9 mouse cellular contexts compared by ENCODE assay signal in the genomic region with DNA sequence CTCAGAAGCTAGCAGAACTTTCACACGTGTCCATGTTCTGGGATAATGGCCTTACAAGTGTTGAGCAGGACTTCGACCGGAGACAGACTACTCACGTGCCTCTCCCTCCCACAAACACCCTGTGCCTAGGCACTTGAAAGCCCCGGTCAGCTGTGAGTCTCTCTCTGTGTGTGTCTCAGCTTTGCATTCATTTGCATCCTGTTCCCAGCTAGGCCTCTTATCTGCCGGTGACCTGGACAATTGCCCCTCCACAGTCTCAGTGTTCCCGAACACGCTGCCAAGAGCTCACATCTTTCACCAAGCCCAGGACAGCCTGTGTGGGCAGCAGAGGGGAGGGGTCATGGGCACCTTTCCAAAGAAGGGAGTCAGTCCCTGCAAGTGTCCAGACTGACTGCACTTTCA. TPM values are rescaled to one million over a fixed set of nuclear protein-coding genes. Genes with fewer than 3 reads are reported as not detected.
DNase-seq lines count a peak whose midpoint lies in the region; ATAC-seq and TF ChIP-seq lines count a peak whose summit lies in the region.
"Had no signal": no experiment of that assay in that cellular context is flagged by ENCODE, and none has a peak within 500 bp of the region (broad histone marks: within the 10 kb centered on the region; RNA-seq: fewer than 3 reads in every experiment).

No protein-coding gene starts in this region.

- peaks cover 89% of the 10 kb centered on the region for H3K27me3 ChIP-seq in CH12.LX (replicated peaks)
- peaks cover 64% of the 10 kb centered on the region for H3K27me3 ChIP-seq in heart, embryonic 13.5 days (replicated peaks)
- peaks cover 5% of the 10 kb centered on the region; the same call in 1 of the 2 replicates for H3K27me3 ChIP-seq in kidney, postnatal 0 days (ENCODE audit: insufficient read depth, low read length)
- peaks cover 37% of the 10 kb centered on the region for H3K27me3 ChIP-seq in midbrain, embryonic 14.5 days (ENCODE audit: control insufficient read depth, insufficient read depth, low read length)

- no peak for TF ChIP-seq RAD21 in CH12.LX (IDR thresholded peaks at IDR 0.05; ENCODE audit: low read depth, low read length)

- H3K9ac ChIP-seq in CH12.LX (ENCODE audit: insufficient read depth, low read depth), result no peak overlapping the region
- peak overlapping the region; percentile 88 for H3K9ac ChIP-seq in heart, embryonic 13.5 days
- H3K9ac ChIP-seq in kidney, postnatal 0 days (ENCODE audit: low read depth, low read length), result no peak overlapping the region
- no peak overlapping the region for H3K9ac ChIP-seq in midbrain, embryonic 14.5 days (replicated peaks; ENCODE audit: low read length)

- DNase-seq in CH12.LX (ENCODE audit: extremely low read depth) (no peak), adipocyte (ENCODE audit: low spot score) (peak; percentile 54)
- peak; percentile 37 for DNase-seq in kidney, postnatal 0 days (ENCODE audit: low spot score)
- DNase-seq in midbrain, embryonic 14.5 days, result peak; percentile 43
- no peak for DNase-seq in spleen, adult 18-20 months
- DNase-seq in spleen, postnatal 4 days (ENCODE audit: low spot score in 2 of 2), result no peak
- no peak for DNase-seq in right cerebral cortex, adult 2 months (ENCODE audit: low spot score in 2 of 2)

- H3K36me3 ChIP-seq in CH12.LX (replicated peaks in 1 of 2; ENCODE audit: control insufficient read depth in 1 of 2, insufficient read depth in 1 of 2, low read length in 1 of 2), result no peaks in the 10 kb centered on the region
- no peaks in the 10 kb centered on the region for H3K36me3 ChIP-seq in heart, embryonic 13.5 days
- H3K36me3 ChIP-seq in kidney, postnatal 0 days (ENCODE audit: insufficient read depth, low read length), result no peaks in the 10 kb centered on the region
- H3K36me3 ChIP-seq in midbrain, embryonic 14.5 days (ENCODE audit: control insufficient read depth, insufficient read depth, low read length), result no peaks in the 10 kb centered on the region

- TF ChIP-seq EP300 in CH12.LX (IDR thresholded peaks at IDR 0.05; ENCODE audit: low read length), result no peak

- 5% methylated on average over 8 of the region's 8 CpGs for WGBS in heart, embryonic 13.5 days
- WGBS in kidney, postnatal 0 days, result 6% methylated on average over 8 of the region's 8 CpGs
- under 1% methylated on average over 8 of the region's 8 CpGs for WGBS in midbrain, embryonic 14.5 days

- peak overlapping the region; percentile 14 for H3K4me2 ChIP-seq in CH12.LX (ENCODE audit: insufficient read depth, low read depth, poor library complexity, severe bottlenecking)
- peak overlapping the region; percentile 95 for H3K4me2 ChIP-seq in heart, embryonic 13.5 days
- peak overlapping the region; percentile 96 for H3K4me2 ChIP-seq in kidney, postnatal 0 days (ENCODE audit: low read length)
- H3K4me2 ChIP-seq in midbrain, embryonic 14.5 days (ENCODE audit: low read length), result no peak overlapping the region

- H3K79me2 ChIP-seq in CH12.LX (replicated peaks; ENCODE audit: control insufficient read depth, extremely low read depth, insufficient read depth, poor library complexity, severe bottlenecking), result no peaks in the 10 kb centered on the region

- H3K4me3 ChIP-seq in CH12.LX (replicated peaks in 1 of 3; ENCODE audit: low read depth in 2 of 3, low read length in 2 of 3, poor library complexity in 1 of 3), result no peak overlapping the region
- H3K4me3 ChIP-seq in heart, embryonic 13.5 days, result peak overlapping the region; percentile 75
- H3K4me3 ChIP-seq in kidney, postnatal 0 days (replicated peaks; ENCODE audit: low read depth, low read length), result no peak overlapping the region
- peak overlapping the region; percentile 44; the same call in 1 of the 2 replicates for H3K4me3 ChIP-seq in midbrain, embryonic 14.5 days (replicated peaks; ENCODE audit: low read depth, low read length)

- dilution Hi-C loops in CH12.LX (cut with MboI; ENCODE audit: extremely low pct_ligation_motif_present, extremely low pct_unique_long_range_greater_than_20kb, low sequenced_read_pairs), result no loop called here

- peaks cover 21 to 35% of the 10 kb centered on the region in 2 experiments for H3K4me1 ChIP-seq in CH12.LX (ENCODE audit: control insufficient read depth in 1 of 2, insufficient read depth in 2 of 2)
- peaks cover 50% of the 10 kb centered on the region for H3K4me1 ChIP-seq in heart, embryonic 13.5 days
- H3K4me1 ChIP-seq in kidney, postnatal 0 days (replicated peaks; ENCODE audit: insufficient read depth, low read length), result peaks cover 21% of the 10 kb centered on the region; the same call in 1 of the 2 replicates
- peaks cover 11% of the 10 kb centered on the region; the same call in 1 of the 2 replicates for H3K4me1 ChIP-seq in midbrain, embryonic 14.5 days (ENCODE audit: control insufficient read depth, insufficient read depth, low read length)

- H3K27ac ChIP-seq in CH12.LX (ENCODE audit: insufficient read depth, low read depth), result no peak overlapping the region
- H3K27ac ChIP-seq in heart, embryonic 13.5 days (replicated peaks), result peak overlapping the region; percentile 84
- H3K27ac ChIP-seq in kidney, postnatal 0 days, result peak overlapping the region; percentile 89
- no peak overlapping the region for H3K27ac ChIP-seq in midbrain, embryonic 14.5 days (replicated peaks; ENCODE audit: low read depth, low read length)

- in situ Hi-C loops in CH12.LX (cut with MboI; ENCODE audit: low pct_ligation_motif_present, low pct_unique_long_range_greater_than_20kb, low sequenced_read_pairs), result no loop called here

- H3K9me3 ChIP-seq in CH12.LX (replicated peaks; ENCODE audit: low read length), result peaks cover 4% of the 10 kb centered on the region
- H3K9me3 ChIP-seq in heart, embryonic 13.5 days, result no peaks in the 10 kb centered on the region
- H3K9me3 ChIP-seq in kidney, postnatal 0 days (replicated peaks; ENCODE audit: low read length), result no peaks in the 10 kb centered on the region
- no peaks in the 10 kb centered on the region for H3K9me3 ChIP-seq in midbrain, embryonic 14.5 days (ENCODE audit: control insufficient read depth, low read length)

- no peak for ATAC-seq in heart, embryonic 13.5 days (ENCODE audit: extremely low read depth, insufficient number of reproducible peaks, low FRiP score, low TSS enrichment)
- peak; percentile 18 for ATAC-seq in kidney, postnatal 0 days (replicated peaks; ENCODE audit: low FRiP score, low read depth)
- no peak for ATAC-seq in midbrain, embryonic 14.5 days (ENCODE audit: low FRiP score, low TSS enrichment)

- no peak for TF ChIP-seq CTCF in CH12.LX (conservative IDR thresholded peaks at IDR 0.05 in 1 of 2, IDR thresholded peaks at IDR 0.05 in 1 of 2; ENCODE audit: low read depth in 2 of 2, low read length in 2 of 2)
- TF ChIP-seq CTCF in kidney, postnatal 0 days (IDR thresholded peaks at IDR 0.05; ENCODE audit: low read depth), result no peak

- no peak for TF ChIP-seq POLR2A in CH12.LX (IDR thresholded peaks at IDR 0.05; ENCODE audit: low read depth, low read length)

TF ChIP-seq in CH12.LX, 34 proteins besides CTCF, POLR2A, EP300 and RAD21:
- TF ChIP-seq MAX (IDR thresholded peaks at IDR 0.05; ENCODE audit: low read length), result peak; percentile 53
- TF ChIP-seq ETS1 (conservative IDR thresholded peaks at IDR 0.05; ENCODE audit: low read depth, low read length), result peak; percentile 49
- TF ChIP-seq CHD2 (IDR thresholded peaks at IDR 0.05; ENCODE audit: low read length), result no peak
- no peak for TF ChIP-seq MYC (IDR thresholded peaks at IDR 0.05; ENCODE audit: low read depth, low read length)
- peak; percentile 94 for TF ChIP-seq BHLHE40 (IDR thresholded peaks at IDR 0.05; ENCODE audit: low read depth, low read length)

RNA-seq across cellular contexts. Expression of a gene that starts 0.7 kb away (rescaled TPM):
- 0.08 TPM in 1 of 2 replicates, not detected in the other for total RNA-seq in CH12.LX (2012; rRNA removed)
- not detected in 2 replicates for total RNA-seq in CH12.LX (2014; rRNA removed)
- not detected in 2 replicates for polyA plus RNA-seq in CH12.LX (2012; ENCODE audit: insufficient read length, low read depth)
- 5.1 and 5.3 TPM in 2 replicates for polyA plus RNA-seq in heart, embryonic 13.5 days (2015; fragmentation: Nextera tagmentation; extraction: Ambion mirVana)
- polyA plus RNA-seq in kidney, postnatal 0 days (2015; fragmentation: Nextera tagmentation; extraction: Ambion mirVana), result 8.2 and 9.2 TPM in 2 replicates
- 1.3 and 1.6 TPM in 2 replicates for polyA plus RNA-seq in midbrain, embryonic 14.5 days (2014; fragmentation: Nextera tagmentation; extraction: Ambion mirVana)

RNA-seq across cellular contexts. Expression of a gene that starts 30.2 kb away (rescaled TPM):
- total RNA-seq in CH12.LX (2012; rRNA removed) (35.2 and 43.2 TPM in 2 replicates), CH12.LX (2014; rRNA removed) (46.5 and 52.5 TPM in 2 replicates)
- polyA plus RNA-seq in CH12.LX (2012; ENCODE audit: insufficient read length, low read depth), result 57.7 and 63.7 TPM in 2 replicates
- polyA plus RNA-seq in heart, embryonic 13.5 days (2015; fragmentation: Nextera tagmentation; extraction: Ambion mirVana), result 13.7 and 15.8 TPM in 2 replicates
- 18.8 and 18.9 TPM in 2 replicates for polyA plus RNA-seq in kidney, postnatal 0 days (2015; fragmentation: Nextera tagmentation; extraction: Ambion mirVana)
- 16.7 and 28.0 TPM in 2 replicates for polyA plus RNA-seq in midbrain, embryonic 14.5 days (2014; fragmentation: Nextera tagmentation; extraction: Ambion mirVana)

RNA-seq across cellular contexts. Expression of a gene that starts 38.9 kb away (rescaled TPM):
- total RNA-seq in CH12.LX (2012; rRNA removed), result not detected in 2 replicates
- total RNA-seq in CH12.LX (2014; rRNA removed), result not detected in 2 replicates
- not detected in 2 replicates for polyA plus RNA-seq in CH12.LX (2012; ENCODE audit: insufficient read length, low read depth)
- 34.2 and 36.1 TPM in 2 replicates for polyA plus RNA-seq in heart, embryonic 13.5 days (2015; fragmentation: Nextera tagmentation; extraction: Ambion mirVana)
- 51.4 and 57.1 TPM in 2 replicates for polyA plus RNA-seq in kidney, postnatal 0 days (2015; fragmentation: Nextera tagmentation; extraction: Ambion mirVana)
- 7.8 and 8.8 TPM in 2 replicates for polyA plus RNA-seq in midbrain, embryonic 14.5 days (2014; fragmentation: Nextera tagmentation; extraction: Ambion mirVana)

RNA-seq across cellular contexts. Expression of a gene that starts 51.8 kb away (rescaled TPM):
- total RNA-seq in CH12.LX (2012; rRNA removed), result not detected in 2 replicates
- total RNA-seq in CH12.LX (2014; rRNA removed), result not detected in 2 replicates
- polyA plus RNA-seq in CH12.LX (2012; ENCODE audit: insufficient read length, low read depth), result not detected in 2 replicates
- 0.82 TPM in 1 of 2 replicates, not detected in the other for polyA plus RNA-seq in heart, embryonic 13.5 days (2015; fragmentation: Nextera tagmentation; extraction: Ambion mirVana)
- polyA plus RNA-seq in kidney, postnatal 0 days (2015; fragmentation: Nextera tagmentation; extraction: Ambion mirVana), result 0.91 and 1.2 TPM in 2 replicates
- polyA plus RNA-seq in midbrain, embryonic 14.5 days (2014; fragmentation: Nextera tagmentation; extraction: Ambion mirVana), result not detected in 2 replicates
- polyA plus RNA-seq: neural tube, embryonic 11.5 days had no signal

Comparison
In these comparisons a context has a peak if more than half of its experiments do, and no peak if none do; other contexts are left out.
1. DNase-seq: peak in adipocyte (single experiment), kidney, postnatal 0 days (single experiment) and midbrain, embryonic 14.5 days (single experiment); none in CH12.LX (single experiment), spleen, adult 18-20 months (0 of 2), spleen, postnatal 4 days (0 of 2) and right cerebral cortex, adult 2 months (0 of 2).
2. H3K27ac ChIP-seq: peak in heart, embryonic 13.5 days (single experiment) and kidney, postnatal 0 days (single experiment); none in CH12.LX (single experiment) and midbrain, embryonic 14.5 days (single experiment).
3. H3K4me3 ChIP-seq: peak in heart, embryonic 13.5 days (single experiment) and midbrain, embryonic 14.5 days (single experiment); none in CH12.LX (0 of 3) and kidney, postnatal 0 days (single experiment).